Mouse (Mus musculus): ENCODE measurements around the gene Gm48551.

The Gm48551 gene

GRCm38 (mm10) chr10:81403511-81403910 is 19.2 kb downstream of the Gm48551 start:
- DNase-seq (ENCODE audit: low spot score in 2 of 2), result no peak

- no peak for DNase-seq (ENCODE audit: low spot score in 2 of 2)
These were observed 19.8 kb downstream of the Gm48551 start for GRCm38 (mm10) chr10:81404082-81404481.

GRCm38 (mm10) chr10:81404720-81405119 is 20.5 kb downstream of the Gm48551 start:
- no peak for DNase-seq (ENCODE audit: low spot score in 2 of 2)

GRCm38 (mm10) chr10:81405588-81406201 is 21.4 kb downstream of the Gm48551 start:
- DNase-seq (ENCODE audit: low spot score in 2 of 2), result no peak

GRCm38 (mm10) chr10:81406504-81407440 is 22.5 kb downstream of the Gm48551 start:
- no peak for DNase-seq (ENCODE audit: low spot score in 2 of 2)

- DNase-seq (ENCODE audit: low spot score in 2 of 2), result peak in 1 of 2 experiments; percentile 76
These were observed 23.5 kb downstream of the Gm48551 start for GRCm38 (mm10) chr10:81407539-81408423.

- DNase-seq (ENCODE audit: low spot score in 2 of 2), result no peak
These were observed 24.1 kb downstream of the Gm48551 start for GRCm38 (mm10) chr10:81408424-81408729.

- DNase-seq (ENCODE audit: low spot score in 2 of 2), result peak in 1 of 2 experiments; percentile 57
These were observed 24.6 kb downstream of the Gm48551 start for GRCm38 (mm10) chr10:81408871-81409291.

- no peak for DNase-seq (ENCODE audit: low spot score in 2 of 2)
These were observed 25.1 kb downstream of the Gm48551 start for GRCm38 (mm10) chr10:81409330-81409729.

- no peak for DNase-seq (ENCODE audit: low spot score in 2 of 2)
These were observed 26.1 kb downstream of the Gm48551 start for GRCm38 (mm10) chr10:81410350-81410749.

GRCm38 (mm10) chr10:81410981-81411380 is 26.7 kb downstream of the Gm48551 start:
- no peak for DNase-seq (ENCODE audit: low spot score in 2 of 2)

GRCm38 (mm10) chr10:81411471-81412400 is 27.5 kb downstream of the Gm48551 start:
- DNase-seq (ENCODE audit: low spot score in 2 of 2), result peak; percentile 65

GRCm38 (mm10) chr10:81412586-81413309 is 28.5 kb downstream of the Gm48551 start:
- no peak for DNase-seq (ENCODE audit: low spot score in 2 of 2)

GRCm38 (mm10) chr10:81413310-81414261 is 29.3 kb downstream of the Gm48551 start:
- peak; percentile 69 to 79 for DNase-seq (ENCODE audit: low spot score in 2 of 2)

GRCm38 (mm10) chr10:81414682-81415081 is 30.4 kb downstream of the Gm48551 start:
- no peak for DNase-seq (ENCODE audit: low spot score in 2 of 2)

- no peak for DNase-seq (ENCODE audit: low spot score in 2 of 2)
These were observed 30.9 kb downstream of the Gm48551 start for GRCm38 (mm10) chr10:81415146-81415545.

- DNase-seq (ENCODE audit: low spot score in 2 of 2), result no peak
These were observed 31.5 kb downstream of the Gm48551 start for GRCm38 (mm10) chr10:81415549-81416310.

GRCm38 (mm10) chr10:81416581-81417226 is 32.4 kb downstream of the Gm48551 start:
- peak; percentile 83 to 85 for DNase-seq (ENCODE audit: low spot score in 2 of 2)
